Mouse (Mus musculus): Measurements from ENCODE around the gene Hist1h3a. TPM values are rescaled to one million over a fixed set of nuclear protein-coding genes. Genes with fewer than 3 reads are reported as not detected.

Hist1h3a gene
- total RNA-seq, 2 experiments from 2014 or later, result 70.9 to 73.7 TPM

- peak; percentile 71 for DNase-seq
- intact Hi-C loops (cut with DNase I; ENCODE audit: low total_unique reads), result no loop called here
Observed at GRCm38 (mm10) chr13:23745381-23746161, 16.6 kb downstream of the Hist1h3a start, which contains the start of gene Hist1h3c. Hist1h3c (minus strand) TSS chr13:23745602.

- intact Hi-C loops (cut with DNase I; ENCODE audit: low total_unique reads), result no loop called here
- no peak for DNase-seq
Observed at GRCm38 (mm10) chr13:23744421-23745380, 17.5 kb downstream of the Hist1h3a start.

GRCm38 (mm10) chr13:23743963-23744362, 18.2 kb downstream of the Hist1h3a start:
- intact Hi-C loops (cut with DNase I; ENCODE audit: low total_unique reads), result no loop called here
- DNase-seq, result no peak

DNA sequence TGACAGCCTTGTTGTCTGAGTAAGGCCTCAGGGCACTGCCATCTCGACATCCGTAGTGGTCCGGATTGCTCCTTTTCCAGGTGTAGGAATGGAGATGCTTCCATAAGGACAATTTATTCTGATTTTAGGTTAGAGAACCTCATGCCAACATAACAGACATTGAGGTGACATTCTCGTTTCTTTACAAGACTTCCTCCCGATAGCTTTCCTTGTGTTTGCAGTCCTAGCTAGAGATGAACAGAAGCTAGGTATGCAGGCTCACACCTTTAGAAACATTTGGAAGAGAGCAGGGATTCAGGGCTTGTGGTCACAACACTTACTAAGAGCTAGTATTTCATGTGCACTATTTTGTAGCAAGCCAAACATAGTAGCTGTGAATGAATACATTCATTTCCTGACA, 19.0 kb downstream of the Hist1h3a start:
- no peak for DNase-seq
- intact Hi-C loops (cut with DNase I; ENCODE audit: low total_unique reads), result no loop called here

GRCm38 (mm10) chr13:23742007-23742406, 20.2 kb downstream of the Hist1h3a start:
- intact Hi-C loops (cut with DNase I; ENCODE audit: low total_unique reads), result no loop called here
- no peak for DNase-seq

GRCm38 (mm10) chr13:23740910-23741309, 21.3 kb downstream of the Hist1h3a start:
- DNase-seq, result no peak
- intact Hi-C loops (cut with DNase I; ENCODE audit: low total_unique reads), result no loop called here

DNA sequence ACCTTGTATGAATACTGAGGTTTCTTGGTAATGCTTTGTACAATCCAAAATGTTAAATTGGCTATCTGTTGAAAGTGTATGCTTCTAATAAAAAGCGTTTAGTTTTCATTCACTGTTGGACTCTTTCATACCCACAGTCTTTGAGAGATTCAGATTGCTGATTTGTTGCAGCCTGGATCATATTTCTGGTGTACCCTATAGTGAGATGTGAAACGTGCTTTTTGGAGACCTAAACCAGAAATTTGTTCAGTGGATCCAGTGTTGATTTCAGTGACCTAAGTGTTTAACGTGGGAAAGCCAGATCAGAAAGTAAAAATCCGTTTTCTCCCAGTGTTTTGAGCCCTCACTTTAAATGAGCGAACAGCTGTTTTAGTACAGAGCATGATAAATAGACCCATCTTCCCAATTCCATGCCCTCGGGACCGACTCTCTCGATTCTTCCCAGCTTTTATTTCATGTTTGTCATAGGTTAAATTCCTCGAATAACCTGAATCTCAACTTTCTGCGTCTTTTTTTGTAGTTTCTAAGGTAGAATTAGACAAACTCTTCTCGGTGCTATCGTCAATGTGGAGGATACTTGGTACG, 21.8 kb downstream of the Hist1h3a start:
- no peak for DNase-seq
- intact Hi-C loops (cut with DNase I; ENCODE audit: low total_unique reads), result no loop called here

GRCm38 (mm10) chr13:23739922-23740252, 22.3 kb downstream of the Hist1h3a start:
- DNase-seq, result no peak
- intact Hi-C loops (cut with DNase I; ENCODE audit: low total_unique reads), result no loop called here

GRCm38 (mm10) chr13:23739069-23739921, 22.9 kb downstream of the Hist1h3a start:
- peak; percentile 91 for DNase-seq
- intact Hi-C loops (cut with DNase I; ENCODE audit: low total_unique reads), result no loop called here

DNA sequence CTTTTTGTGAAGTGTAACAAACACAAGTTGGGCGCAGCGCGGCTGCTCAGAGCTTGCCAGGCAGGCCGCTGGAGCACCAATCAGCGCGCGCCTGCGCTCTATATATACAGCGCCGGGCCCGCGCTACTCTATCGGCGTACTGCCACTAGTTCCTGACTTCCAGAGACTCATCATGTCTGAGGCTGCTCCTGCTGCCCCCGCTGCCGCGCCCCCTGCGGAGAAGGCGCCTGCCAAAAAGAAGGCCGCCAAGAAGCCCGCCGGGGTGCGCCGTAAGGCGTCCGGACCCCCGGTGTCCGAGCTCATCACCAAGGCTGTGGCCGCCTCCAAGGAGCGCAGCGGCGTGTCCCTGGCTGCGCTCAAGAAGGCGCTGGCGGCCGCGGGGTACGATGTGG, 23.5 kb downstream of the Hist1h3a start, which contains the start of gene Hist1h1c:
TSS of gene Hist1h1c (plus strand) at position 132 of the 392 bp plus-strand sequence.
- intact Hi-C loops (cut with DNase I; ENCODE audit: low total_unique reads), result no loop called here
- DNase-seq, result peak; percentile 86

GRCm38 (mm10) chr13:23738041-23738440, 24.1 kb downstream of the Hist1h3a start:
- intact Hi-C loops (cut with DNase I; ENCODE audit: low total_unique reads), result no loop called here

DNA sequence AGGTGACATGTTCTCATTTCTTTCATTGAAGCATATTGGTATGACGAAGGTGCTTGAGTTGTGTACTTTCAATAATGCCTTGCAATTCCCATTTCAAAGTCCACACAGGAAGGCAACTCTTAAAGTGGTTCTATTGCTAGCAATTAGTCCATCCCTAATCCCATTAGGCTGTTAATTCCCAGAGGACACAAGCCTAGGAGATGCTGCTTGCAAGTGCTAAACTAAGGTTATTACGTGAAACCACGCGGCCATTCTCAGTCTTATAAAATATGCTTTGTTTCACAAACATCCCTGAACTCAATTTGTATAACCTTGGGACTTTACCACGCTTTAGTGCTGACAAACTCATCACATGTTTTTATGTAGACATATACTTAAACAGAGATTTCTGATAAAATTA, 25.1 kb downstream of the Hist1h3a start:
- DNase-seq, result no peak
- intact Hi-C loops (cut with DNase I; ENCODE audit: low total_unique reads), result no loop called here

More at GRCm38 (mm10) chr13:23738041-23738440, 24.1 kb downstream of the Hist1h3a start:
- no peak for DNase-seq

GRCm38 (mm10) chr13:23732156-23732804, 29.9 kb downstream of the Hist1h3a start:
- no peak for DNase-seq

DNA sequence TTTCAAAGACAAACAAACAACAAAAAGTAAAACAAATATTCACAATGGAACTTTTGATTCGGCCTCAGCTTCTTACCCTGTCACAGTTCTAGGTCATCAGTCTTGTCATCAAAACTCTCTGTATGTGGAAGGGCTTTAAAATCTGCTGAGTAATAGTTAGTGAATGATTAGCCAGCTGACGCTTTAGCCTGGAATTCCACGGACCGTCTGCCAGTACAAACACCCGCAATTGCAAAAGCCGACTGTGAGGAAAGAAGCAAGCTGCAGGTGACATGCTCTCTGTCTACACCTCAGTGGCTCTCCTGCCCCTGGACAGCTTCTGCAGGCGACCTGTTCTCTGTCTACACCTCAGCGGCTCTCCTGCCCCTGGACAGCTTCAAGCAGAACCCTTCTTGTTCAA, 31.7 kb downstream of the Hist1h3a start:
- intact Hi-C loops (cut with DNase I; ENCODE audit: low total_unique reads), result no loop called here
- no peak for DNase-seq

More at GRCm38 (mm10) chr13:23732156-23732804, 29.9 kb downstream of the Hist1h3a start:
- intact Hi-C loops (cut with DNase I; ENCODE audit: low total_unique reads), result loop anchor here (2.0 kb wide), 1 partner anchor 31 kb away; no protein-coding TSS in a partner anchor

DNA sequence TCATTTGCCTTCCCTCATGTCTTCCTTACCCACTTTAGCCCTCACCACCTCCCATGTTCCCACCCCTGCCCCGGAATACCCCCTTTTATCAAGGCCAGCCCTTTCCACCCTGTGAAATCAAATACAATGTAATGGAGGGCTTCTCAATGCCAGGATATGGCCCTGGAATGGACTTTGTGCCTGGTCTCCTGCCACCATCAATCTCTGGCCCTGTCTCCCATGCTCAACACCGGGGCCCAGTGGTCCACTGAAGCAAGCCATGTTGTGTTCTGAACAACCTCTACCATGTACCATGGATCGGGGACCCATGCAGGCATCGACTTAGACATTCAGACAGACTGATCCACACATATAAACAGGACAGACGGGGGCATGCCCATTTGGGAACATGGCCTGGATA, 32.5 kb downstream of the Hist1h3a start:
- intact Hi-C loops (cut with DNase I; ENCODE audit: low total_unique reads), result no loop called here
- no peak for DNase-seq

- intact Hi-C loops (cut with DNase I; ENCODE audit: low total_unique reads), result no loop called here
- DNase-seq, result no peak
Observed at GRCm38 (mm10) chr13:23729192-23729525, 33.0 kb downstream of the Hist1h3a start.

DNA sequence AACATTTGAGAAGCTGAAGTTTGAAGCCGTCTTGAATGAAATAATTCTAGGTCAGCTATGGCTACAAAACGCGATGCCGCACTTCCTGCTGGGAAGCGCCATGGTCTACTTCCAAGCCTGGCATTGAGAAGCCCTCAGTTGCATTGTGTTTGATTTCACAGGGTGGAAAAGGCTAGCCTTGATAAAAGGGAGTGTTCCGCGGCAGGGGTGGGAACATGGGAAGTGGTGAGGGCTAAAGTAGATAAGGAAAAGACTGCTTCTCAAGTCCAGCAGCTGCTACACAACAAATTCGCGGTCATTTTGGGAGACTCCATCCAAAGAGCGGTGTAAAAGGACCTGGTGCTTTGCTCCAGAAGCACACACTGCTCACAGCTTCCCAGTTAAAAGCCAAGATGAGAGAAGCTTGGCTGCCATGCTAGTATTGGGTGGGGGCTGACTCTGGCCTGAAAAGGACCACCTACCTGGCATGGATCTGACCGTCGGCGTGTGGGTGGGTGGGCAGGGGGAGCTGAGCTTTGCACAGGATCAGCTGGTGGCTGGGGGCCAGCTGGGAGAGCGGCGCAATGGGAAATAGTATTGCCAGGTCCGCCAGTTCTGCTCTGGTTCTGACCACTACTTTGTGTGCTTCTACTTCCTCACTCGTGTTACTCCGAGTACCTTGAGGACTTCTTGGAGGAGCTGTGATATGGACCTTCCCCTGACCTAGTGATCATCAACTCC, 33.6 kb downstream of the Hist1h3a start:
- intact Hi-C loops (cut with DNase I; ENCODE audit: low total_unique reads), result no loop called here
- no peak for DNase-seq

- DNase-seq, result no peak
- intact Hi-C loops (cut with DNase I; ENCODE audit: low total_unique reads), result no loop called here
Observed at GRCm38 (mm10) chr13:23725213-23725612, 37.0 kb downstream of the Hist1h3a start.
